Mouse (Mus musculus): Measurements from ENCODE around the gene Mtfr1l. TPM values are rescaled to one million over a fixed set of nuclear protein-coding genes. Genes with fewer than 3 reads are reported as not detected.
"Not testable (repeated sequence)": the region's sequence is repeated elsewhere in the genome, so short reads cannot be mapped to it uniquely, and the experiment has no call there.

Gene Mtfr1l
- total RNA-seq, 2 experiments from 2014 or later, result 123 to 134 TPM

DNA sequence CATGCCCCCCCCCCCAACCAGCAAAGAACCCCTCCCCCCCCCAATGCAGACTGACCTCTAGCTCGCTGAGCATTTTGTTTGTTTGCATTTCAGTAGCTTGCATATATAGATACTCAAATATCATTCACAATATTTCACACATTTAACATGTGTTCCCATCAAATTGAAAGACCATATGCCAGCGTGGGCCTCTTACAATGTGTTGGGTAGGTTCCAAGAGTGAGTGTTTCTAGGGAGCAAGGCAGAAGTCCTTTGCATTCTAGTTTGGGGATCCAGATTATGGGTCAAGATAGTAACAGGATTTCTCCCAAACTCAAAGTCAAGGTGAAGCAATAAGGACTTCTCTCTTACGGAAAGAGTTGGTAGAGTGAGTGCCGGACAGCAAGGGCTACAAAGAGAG is 16.6 kb downstream of the Mtfr1l start:
- DNase-seq (ENCODE audit: low spot score in 2 of 2), result no peak

GRCm38 (mm10) chr4:134517719-134518118 is 17.5 kb downstream of the Mtfr1l start:
- DNase-seq (ENCODE audit: low spot score in 2 of 2), result no peak

DNA sequence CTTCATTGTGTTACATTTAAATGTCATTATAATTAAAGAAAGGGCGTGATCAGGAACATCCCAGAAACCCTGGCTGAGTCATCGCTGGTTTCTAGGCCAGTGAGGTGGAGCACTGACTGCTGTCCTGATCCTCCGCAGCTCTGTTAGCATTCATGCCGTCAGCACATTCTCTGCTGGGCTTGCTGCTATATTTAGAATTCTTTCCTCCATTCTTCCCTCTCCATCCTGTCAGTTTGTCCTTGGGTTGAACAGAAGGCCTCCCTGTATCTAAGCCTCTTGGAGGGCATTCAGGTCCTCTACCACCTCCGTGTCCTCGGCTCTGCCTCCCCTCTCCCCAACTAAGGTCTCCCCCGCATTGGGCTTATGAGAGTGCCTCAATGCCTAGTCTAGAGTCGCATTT is 18.2 kb downstream of the Mtfr1l start:
- no peak for DNase-seq (ENCODE audit: low spot score in 2 of 2)

DNA sequence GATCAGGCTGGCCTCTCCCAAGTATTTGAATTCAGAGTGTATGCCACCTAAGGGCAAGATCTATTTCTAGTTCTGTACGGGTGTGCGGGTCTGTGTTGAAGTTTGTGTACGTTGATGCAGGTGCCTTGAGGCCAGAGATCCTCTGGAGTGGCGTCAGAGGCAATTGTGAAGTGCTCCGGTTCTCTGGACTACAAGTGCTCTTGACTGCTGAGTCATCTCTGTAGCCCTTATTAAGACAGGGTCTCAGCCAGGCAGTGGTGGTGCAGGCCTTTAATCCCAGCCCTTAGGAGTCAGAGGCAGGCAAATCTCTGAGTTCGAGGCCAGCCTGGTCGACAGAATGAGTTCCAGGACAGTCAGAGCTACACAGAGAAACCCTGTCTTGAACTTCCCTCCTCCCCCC is 19.6 kb downstream of the Mtfr1l start:
- DNase-seq (ENCODE audit: low spot score in 2 of 2), result no peak

GRCm38 (mm10) chr4:134514309-134514930 is 20.8 kb downstream of the Mtfr1l start:
- DNase-seq (ENCODE audit: low spot score in 2 of 2), result no peak

DNA sequence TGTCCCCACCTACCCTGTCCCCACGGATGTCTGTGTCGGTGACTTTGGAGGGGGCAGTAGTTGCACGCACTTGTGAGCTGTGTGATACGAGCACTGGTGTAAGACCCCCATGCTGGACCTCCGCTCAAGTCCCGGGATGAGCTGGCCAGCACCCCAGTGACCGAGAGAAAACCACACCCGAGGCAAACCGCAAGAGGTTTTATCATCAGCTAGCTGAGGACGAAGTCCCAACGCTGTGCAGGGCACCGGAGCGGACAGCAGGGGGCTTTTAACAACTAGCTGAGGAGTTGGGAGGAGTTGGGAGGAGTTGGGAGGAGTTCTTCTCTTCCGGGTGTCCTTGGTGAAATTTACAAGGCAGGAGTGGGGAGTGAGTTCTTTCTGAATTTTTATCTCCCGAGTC is 22.4 kb downstream of the Mtfr1l start:
- DNase-seq (ENCODE audit: low spot score in 2 of 2), result peak in 1 of 2 experiments; percentile 69

GRCm38 (mm10) chr4:134511730-134512129 is 23.5 kb downstream of the Mtfr1l start:
- no peak for DNase-seq (ENCODE audit: low spot score in 2 of 2)

GRCm38 (mm10) chr4:134510845-134511411 is 24.3 kb downstream of the Mtfr1l start, which contains the start of gene Aunip:
Gene Aunip (plus strand): TSS chr4:134510999.
- DNase-seq (ENCODE audit: low spot score in 2 of 2), result peak; percentile 75 to 76

DNA sequence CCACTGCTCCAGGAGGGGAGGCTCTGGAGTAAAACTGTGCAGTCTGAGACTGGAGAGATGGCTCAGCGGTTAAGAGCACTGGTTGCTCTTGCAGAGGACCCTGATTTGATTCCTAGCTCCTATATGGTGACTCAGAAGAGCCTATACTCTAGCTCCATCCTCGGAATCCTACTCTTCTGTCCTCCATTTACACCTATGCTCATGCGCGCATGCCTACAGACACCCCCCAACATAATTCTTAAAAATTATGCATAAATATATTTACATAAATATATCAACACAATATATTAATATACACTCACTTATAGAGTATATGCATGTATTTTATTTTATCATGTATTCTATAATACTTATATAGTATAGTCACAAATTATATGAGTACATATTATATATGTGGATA is 24.8 kb downstream of the Mtfr1l start:
- DNase-seq (ENCODE audit: low spot score in 2 of 2), result no peak

DNA sequence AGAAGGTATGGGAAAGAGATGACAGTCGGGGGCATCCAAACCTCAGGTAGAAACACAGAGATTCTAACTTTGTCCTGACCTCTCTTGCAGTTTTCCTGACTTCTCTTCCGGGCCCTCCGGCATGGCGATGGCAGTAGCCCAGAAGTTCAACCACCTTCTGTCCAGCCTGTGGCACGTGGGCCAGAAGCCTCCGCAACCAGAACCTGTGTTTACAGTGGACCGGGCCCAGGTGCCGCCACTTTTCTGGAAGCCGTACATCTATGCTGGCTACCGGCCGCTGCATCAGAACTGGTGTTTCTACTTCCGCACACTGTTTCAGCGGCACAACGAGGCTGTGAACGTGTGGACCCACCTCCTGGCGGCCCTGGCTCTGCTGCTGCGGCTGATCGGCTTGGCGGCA is 28.5 kb downstream of the Mtfr1l start:
- DNase-seq (ENCODE audit: low spot score in 2 of 2), result no peak

DNA sequence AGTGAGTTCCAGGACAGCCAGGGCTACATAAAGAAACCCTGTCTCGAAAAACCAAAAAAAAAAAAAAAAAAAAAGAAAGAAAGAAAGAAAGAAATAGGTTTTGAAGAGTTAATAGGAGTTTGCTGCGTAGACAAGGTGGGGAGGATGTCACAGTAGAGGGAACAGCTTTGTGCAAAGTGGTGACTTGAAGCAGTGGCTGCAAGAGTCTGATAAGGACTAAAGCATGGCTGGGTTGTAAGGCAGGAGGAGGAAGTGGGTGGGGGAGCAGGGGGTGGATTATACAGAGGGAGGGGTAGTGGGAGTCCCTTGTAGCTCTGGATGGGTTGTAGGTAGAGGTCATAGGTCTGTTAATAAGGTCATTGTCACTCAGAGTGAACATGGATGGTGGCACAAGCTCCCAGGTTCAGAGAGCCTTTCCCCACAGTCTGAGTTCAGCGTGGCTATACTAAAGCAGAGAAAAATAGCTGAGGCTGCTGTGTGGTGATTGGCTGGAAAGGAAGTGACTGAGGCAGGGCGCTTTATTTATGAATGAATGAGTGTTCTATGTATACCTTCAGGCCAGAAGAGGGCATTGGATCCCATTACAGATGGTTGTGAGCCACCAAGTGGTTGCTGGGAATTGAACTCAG is 29.1 kb downstream of the Mtfr1l start:
- DNase-seq (ENCODE audit: low spot score in 2 of 2), result no peak

- no peak for DNase-seq (ENCODE audit: low spot score in 2 of 2)
Observed at GRCm38 (mm10) chr4:134505303-134505789, 29.8 kb downstream of the Mtfr1l start.

DNA sequence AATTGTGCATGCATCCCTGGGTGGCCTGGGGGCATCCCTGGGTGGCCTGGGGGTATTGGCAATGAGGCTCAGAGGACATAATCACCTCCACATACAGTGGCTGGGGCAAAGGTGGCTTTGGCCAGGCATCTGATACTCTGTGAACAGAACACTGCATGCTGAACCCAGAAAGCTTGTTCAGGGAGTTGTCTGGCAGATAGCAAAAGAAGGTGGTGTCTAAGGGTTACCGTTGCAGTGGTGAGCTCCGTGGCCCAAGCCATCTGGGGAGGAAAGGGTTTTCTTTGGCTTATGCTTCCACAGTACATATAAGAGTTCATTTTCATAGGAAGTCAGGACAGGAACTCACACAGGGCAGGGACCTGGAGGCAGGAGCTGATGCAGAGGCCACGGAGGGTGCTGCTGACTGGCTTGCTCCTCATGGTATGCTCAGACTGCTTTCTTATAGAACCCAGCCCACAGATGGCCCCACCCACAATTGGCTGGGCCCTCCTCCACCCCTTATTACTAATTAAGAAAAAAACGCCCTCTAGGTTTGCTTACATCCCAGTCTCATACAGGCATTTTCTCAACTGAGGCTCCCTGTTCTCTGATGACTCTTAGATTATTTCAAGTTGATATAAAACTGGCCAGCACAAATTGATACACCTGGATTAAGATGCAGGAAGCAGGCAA is 31.4 kb downstream of the Mtfr1l start:
- no peak for DNase-seq (ENCODE audit: low spot score in 2 of 2)

GRCm38 (mm10) chr4:134501095-134501494 is 34.1 kb downstream of the Mtfr1l start:
- DNase-seq (ENCODE audit: low spot score in 2 of 2), result no peak

- not testable (repeated sequence) for DNase-seq (ENCODE audit: low spot score in 2 of 2)
Observed at GRCm38 (mm10) chr4:134498983-134499382, 36.2 kb downstream of the Mtfr1l start.

- DNase-seq (ENCODE audit: low spot score in 2 of 2), result no peak
Observed at GRCm38 (mm10) chr4:134497986-134498731, 37.0 kb downstream of the Mtfr1l start.

- no peak for DNase-seq (ENCODE audit: low spot score in 2 of 2)
Observed at GRCm38 (mm10) chr4:134497223-134497622, 38.0 kb downstream of the Mtfr1l start.

DNA sequence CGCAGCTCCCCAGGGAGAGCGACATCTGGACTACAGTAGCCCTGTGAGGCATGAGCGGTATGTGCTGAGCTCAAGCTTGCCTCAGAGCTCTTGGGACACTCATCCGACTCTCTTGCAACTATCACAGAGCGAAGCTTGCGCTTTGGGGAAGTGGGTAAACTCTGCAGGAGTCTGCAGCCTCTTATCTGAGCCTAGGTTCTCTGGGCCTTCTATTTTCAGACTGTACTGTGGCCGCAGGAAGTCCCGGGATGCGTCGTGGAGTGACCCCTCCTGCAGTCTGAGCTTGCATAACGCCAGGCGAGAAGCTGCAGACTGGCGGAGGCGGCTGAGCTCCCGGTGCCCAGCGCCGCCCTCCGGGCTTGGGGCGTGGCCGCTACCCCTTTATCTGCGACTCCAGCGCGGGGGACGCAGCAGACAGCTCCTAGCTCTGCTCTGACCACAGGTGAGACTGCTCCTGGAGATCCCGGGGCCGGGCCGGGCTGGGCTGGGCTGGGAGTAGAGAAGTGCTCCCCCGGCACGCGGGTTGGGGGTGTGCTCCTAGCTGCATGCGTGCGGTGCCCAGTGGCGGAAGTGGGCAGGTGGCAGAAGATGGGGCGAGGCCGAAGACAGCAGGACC is 38.5 kb downstream of the Mtfr1l start, which contains the start of gene Paqr7:
Paqr7 (plus strand) TSS at position 103 of the 616 bp plus-strand sequence.
- DNase-seq (ENCODE audit: low spot score in 2 of 2), result peak; percentile 57 to 70

GRCm38 (mm10) chr4:134495546-134495923 is 39.7 kb downstream of the Mtfr1l start:
- no peak for DNase-seq (ENCODE audit: low spot score in 2 of 2)

DNA sequence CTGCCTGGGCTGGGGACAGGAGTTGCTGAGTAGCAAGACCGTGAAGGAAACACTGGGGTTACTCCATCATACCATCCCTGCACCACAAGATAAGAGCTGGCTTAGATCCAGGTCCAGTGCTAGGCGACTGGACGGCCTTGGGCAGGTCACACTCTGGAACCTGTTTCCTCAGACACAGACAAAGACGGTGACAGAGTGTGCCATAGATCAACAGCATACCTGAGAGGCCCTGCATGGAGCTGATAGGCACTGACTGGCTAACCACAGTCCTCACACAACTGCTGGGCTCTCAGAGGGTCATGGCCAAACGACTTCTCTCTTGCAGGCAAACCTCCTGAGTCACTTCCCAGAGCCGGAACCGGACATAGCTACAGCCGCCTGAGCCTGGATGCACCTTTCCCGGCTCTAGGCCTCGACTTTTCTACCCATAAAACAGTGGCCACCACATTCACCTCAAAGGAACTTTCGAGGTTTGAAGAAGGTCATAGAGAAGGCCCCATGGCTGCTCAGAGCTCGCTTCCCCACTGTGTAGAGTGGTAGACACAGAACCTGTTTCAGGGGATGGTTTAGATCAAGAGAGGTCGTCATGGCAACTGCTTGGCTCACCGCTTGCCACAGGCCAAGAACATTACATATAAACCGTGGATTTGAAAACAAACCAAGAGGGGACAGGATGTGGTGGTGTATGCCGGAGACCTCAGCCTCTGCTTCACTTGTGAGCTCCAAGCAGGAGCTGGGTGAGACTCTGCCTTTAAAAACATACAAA is 40.2 kb downstream of the Mtfr1l start:
- no peak for DNase-seq (ENCODE audit: low spot score in 2 of 2)
